Mouse (Mus musculus): ENCODE measurements around the gene Gm7073.

DNA sequence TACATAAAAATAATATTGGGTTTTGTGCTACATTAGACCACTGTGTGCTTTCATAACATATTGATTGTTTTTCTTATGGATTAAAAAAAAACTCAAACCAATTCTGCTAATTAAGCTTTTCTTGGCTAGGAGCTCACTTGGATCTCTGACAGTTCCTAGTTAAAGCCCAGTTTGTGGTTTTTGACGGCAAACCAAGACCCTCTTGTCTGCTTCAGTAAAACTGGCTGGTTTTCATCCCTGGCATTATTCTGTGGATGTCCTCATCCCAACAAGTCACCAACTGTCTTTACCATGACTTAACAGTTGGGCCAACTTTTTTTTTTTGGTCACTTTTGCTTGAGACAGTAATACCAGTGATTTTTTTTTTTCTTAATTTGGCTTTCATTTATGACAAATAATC is 3.9 kb upstream of the Gm7073 start:
- TF ChIP-seq POLR2A (IDR thresholded peaks at IDR 0.05; ENCODE audit: insufficient read depth, low read depth, low read length) (no peak), CTCF (IDR thresholded peaks at IDR 0.05; ENCODE audit: insufficient read depth, low read depth, low read length) (no peak)

Measured in olfactory bulb, adult 2 months (tissue).